In genomic region chr7:135410237-135410965, GRCm38 (mm10) we compare ENCODE assay signal across 10 mouse cellular contexts. TPM values are rescaled to one million over a fixed set of nuclear protein-coding genes. Genes with fewer than 3 reads are reported as not detected.
DNase-seq lines count a peak whose midpoint lies in the region; ATAC-seq lines count a peak whose summit lies in the region.
"Had no signal": no experiment of that assay in that cellular context is flagged by ENCODE, and none has a peak within 500 bp of the region (broad histone marks: within the 10 kb centered on the region; RNA-seq: fewer than 3 reads in every experiment).

Gene Foxi2, plus strand, starts transcription at chr7:135410308.

- peak; percentile 61 to 69 for DNase-seq in cerebellum, postnatal 14 days
- DNase-seq in cerebellum, adult 11-12 months = no peak
- DNase-seq in liver, embryonic 11.5 days (ENCODE audit: low spot score) = no peak
- no peak for DNase-seq in liver
- DNase-seq in hindbrain, embryonic 11.5 days (ENCODE audit: low spot score) = peak; percentile 39
- DNase-seq in ovary, postnatal 36 days (ENCODE audit: low spot score) = no peak

- 4% methylated on average over 51 of the region's 51 CpGs for WGBS in liver, embryonic 11.5 days
- WGBS in hindbrain, embryonic 11.5 days = 4% methylated on average over 51 of the region's 51 CpGs
- WGBS in neural tube, embryonic 12.5 days = 3% methylated on average over 51 of the region's 51 CpGs

- H3K27me3 ChIP-seq in liver, embryonic 11.5 days (replicated peaks; ENCODE audit: control insufficient read depth, insufficient read depth, low read length) = peaks cover 40% of the 10 kb centered on the region
- peaks cover 35% of the 10 kb centered on the region for H3K27me3 ChIP-seq in hindbrain, embryonic 11.5 days (ENCODE audit: control insufficient read depth, insufficient read depth, low read length)
- H3K27me3 ChIP-seq in neural tube, embryonic 12.5 days (replicated peaks) = peaks cover 48% of the 10 kb centered on the region

- no peaks in the 10 kb centered on the region for H3K9me3 ChIP-seq in liver, embryonic 11.5 days (ENCODE audit: control insufficient read depth, low read length)
- H3K9me3 ChIP-seq in hindbrain, embryonic 11.5 days (ENCODE audit: control insufficient read depth, low read length) = no peaks in the 10 kb centered on the region
- no peaks in the 10 kb centered on the region for H3K9me3 ChIP-seq in neural tube, embryonic 12.5 days

- no peak for ATAC-seq in liver, embryonic 11.5 days (replicated peaks; ENCODE audit: low FRiP score)
- ATAC-seq in hindbrain, embryonic 11.5 days (ENCODE audit: low FRiP score) = no peak
- ATAC-seq in neural tube, embryonic 12.5 days (ENCODE audit: low FRiP score, low read depth) = no peak
- no peak for ATAC-seq in cerebellum, adult (ENCODE audit: insufficient number of reproducible peaks, low FRiP score, low TSS enrichment)

- no peak within 1 kb of the TSS for H3K9ac ChIP-seq in liver, embryonic 11.5 days (ENCODE audit: low read depth, low read length)
- no peak within 1 kb of the TSS; the same call in 1 of the 2 replicates for H3K9ac ChIP-seq in hindbrain, embryonic 11.5 days (ENCODE audit: low read depth, low read length)
- H3K9ac ChIP-seq in neural tube, embryonic 12.5 days = no peak within 1 kb of the TSS; the same call in 1 of the 2 replicates

- H3K36me3 ChIP-seq in liver, embryonic 11.5 days (ENCODE audit: control insufficient read depth, insufficient read depth, low read length) = no peaks in the 10 kb centered on the region
- no peaks in the 10 kb centered on the region for H3K36me3 ChIP-seq in hindbrain, embryonic 11.5 days (ENCODE audit: control insufficient read depth, insufficient read depth, low read length)
- H3K36me3 ChIP-seq in neural tube, embryonic 12.5 days = no peaks in the 10 kb centered on the region

- no peak within 1 kb of the TSS for H3K4me3 ChIP-seq in liver, embryonic 11.5 days (ENCODE audit: low read depth, low read length)
- peak within 1 kb of the TSS; percentile 16; the same call in 1 of the 2 replicates for H3K4me3 ChIP-seq in hindbrain, embryonic 11.5 days (ENCODE audit: low read depth, low read length)
- H3K4me3 ChIP-seq in neural tube, embryonic 12.5 days = peak within 1 kb of the TSS; percentile 22
- H3K4me3 ChIP-seq: erythroblast, embryonic 14.5 days; myocyte had no signal

- no peaks in the 10 kb centered on the region for H3K4me1 ChIP-seq in liver, embryonic 11.5 days (replicated peaks; ENCODE audit: control insufficient read depth, insufficient read depth, low read length)
- H3K4me1 ChIP-seq in hindbrain, embryonic 11.5 days (replicated peaks; ENCODE audit: control insufficient read depth, insufficient read depth, low read length) = peaks cover 2% of the 10 kb centered on the region; the same call in 1 of the 2 replicates
- H3K4me1 ChIP-seq in neural tube, embryonic 12.5 days = peaks cover 6% of the 10 kb centered on the region; the same call in 1 of the 2 replicates

- peak within 1 kb of the TSS; percentile 50 for H3K4me2 ChIP-seq in liver, embryonic 11.5 days
- peak within 1 kb of the TSS; percentile 46 for H3K4me2 ChIP-seq in hindbrain, embryonic 11.5 days (replicated peaks; ENCODE audit: low read depth, low read length)
- peak within 1 kb of the TSS; percentile 59 for H3K4me2 ChIP-seq in neural tube, embryonic 12.5 days (replicated peaks)

- H3K27ac ChIP-seq in liver, embryonic 11.5 days (ENCODE audit: low read depth, low read length) = no peak within 1 kb of the TSS
- no peak within 1 kb of the TSS for H3K27ac ChIP-seq in hindbrain, embryonic 11.5 days (ENCODE audit: low read depth, low read length)
- no peak within 1 kb of the TSS for H3K27ac ChIP-seq in neural tube, embryonic 12.5 days

RNA-seq across cellular contexts. Expression of gene Foxi2, which starts in this region (rescaled TPM):
- not detected in 2 replicates for polyA plus RNA-seq in liver, embryonic 11.5 days (2014; fragmentation: Nextera tagmentation; extraction: Ambion mirVana)
- 0.51 and 0.66 TPM in 2 replicates for polyA plus RNA-seq in hindbrain, embryonic 11.5 days (2014; fragmentation: Nextera tagmentation; extraction: Ambion mirVana)
- polyA plus RNA-seq in neural tube, embryonic 12.5 days (2016; fragmentation: Nextera tagmentation; extraction: Ambion mirVana) = not detected in 2 replicates
- polyA plus RNA-seq: erythroblast, embryonic 14.5 days; myocyte had no signal

Comparison
In these comparisons a context has a peak if more than half of its experiments do, and no peak if none do; other contexts are left out.
1. DNase-seq: peak in cerebellum, postnatal 14 days (2 of 2); none in cerebellum, adult 11-12 months (single experiment), liver, embryonic 11.5 days (single experiment), liver (single experiment) and ovary, postnatal 36 days (single experiment).
2. Peak in DNase-seq, H3K4me3 ChIP-seq and H3K4me2 ChIP-seq in hindbrain, embryonic 11.5 days; RNA of the gene not detected or under 1 TPM.
3. Peak in every context shown above with its lines, with median percentiles within 50 percentile points of each other: H3K4me2 ChIP-seq.